Mouse (Mus musculus) lung, adult 2 months (tissue): ENCODE data around the gene 4930447C04Rik. TPM values are rescaled to one million over a fixed set of nuclear protein-coding genes. Genes with fewer than 3 reads are reported as not detected.

Source experiments
- DNase-seq: peaks from one replicate; pipeline ENCODE4 v3.0.0; 2022
- H3K4me1 ChIP-seq: fragments of 200-500 bp; 2 replicates; pipeline ENCODE4 v1.6.1; 2011; ENCODE audit warnings: low read length; ENCODE audit not compliant: control insufficient read depth, insufficient read depth
- H3K4me3 ChIP-seq: fragments of 200-500 bp; replicated peaks from 2 replicates; pipeline ENCODE3; 2011; ENCODE audit warnings: low read depth, mild to moderate bottlenecking, control low read depth, low read length; ENCODE audit errors: extremely low read depth
- CTCF ChIP-seq: fragments of 200-500 bp; IDR thresholded peaks from 2 replicates; pipeline ENCODE4 v1.5.1; 2011; ENCODE audit warnings: mild to moderate bottlenecking, low read length, control low read depth; ENCODE audit not compliant: insufficient read depth
- POLR2A ChIP-seq: fragments of 200-500 bp; IDR thresholded peaks from 2 replicates; pipeline ENCODE4 v1.6.1; 2011; ENCODE audit warnings: low read depth, mild to moderate bottlenecking, control low read depth, low read length, borderline replicate concordance; ENCODE audit errors: extremely low read depth
- WGBS: fragments of 180-500 bp; shearing (Covaris S2); methylation state at CpG from one replicate; pipeline ENCODE4 v1.1.7; 2018; 5-methylcytosine and 5-hydroxymethylcytosine counted together
- polyA plus RNA-seq: library from polyadenylated mRNA; depleted of rRNA; stranded (reverse); fragments of >200 nt; gene quantifications from 2 replicates; pipeline ENCODE4 v1.2.3, GENCODE M21; 2012

4930447C04Rik gene
- polyA plus RNA-seq, 1 experiment, result not detected

DNA sequence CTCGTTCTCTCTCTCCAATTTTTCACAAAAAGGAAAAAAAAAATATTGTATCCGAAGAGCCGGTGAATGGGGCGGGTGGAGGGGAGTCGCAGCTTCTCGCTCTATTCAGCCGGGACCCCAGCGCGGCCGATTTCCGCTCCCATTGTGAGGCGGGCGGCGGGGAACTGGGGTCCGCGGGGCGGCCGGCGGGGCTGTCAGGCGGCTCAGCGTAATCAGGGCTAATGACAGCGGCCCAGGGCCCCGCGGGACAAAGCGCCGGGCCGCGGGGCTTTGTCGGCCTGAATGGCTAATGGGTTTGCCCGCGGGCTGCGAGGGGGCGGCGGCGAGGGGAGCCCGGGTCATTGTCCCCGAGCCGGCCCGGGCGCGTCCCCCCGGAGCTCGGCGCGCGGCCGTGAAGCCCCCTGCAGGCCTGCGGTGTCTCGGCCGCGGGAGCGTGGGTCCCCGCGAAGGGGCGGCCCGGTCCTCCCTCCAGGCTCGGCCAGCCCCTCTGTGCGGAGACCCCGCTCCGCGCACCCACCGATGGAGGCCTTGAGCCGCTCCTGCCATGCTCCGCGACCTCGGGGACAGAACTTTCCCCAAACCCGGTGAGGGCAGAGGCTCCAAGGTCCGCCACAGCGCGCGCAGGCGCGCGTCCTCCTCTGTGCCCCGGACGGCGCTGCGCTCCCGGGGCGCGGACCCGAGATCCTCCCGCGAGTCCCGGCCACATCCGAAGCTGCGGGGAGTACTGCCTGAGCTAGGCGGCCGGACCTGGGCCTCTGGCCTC is 4.9 kb upstream of the 4930447C04Rik start:
- no peak overlapping the region for H3K4me3 ChIP-seq

DNA sequence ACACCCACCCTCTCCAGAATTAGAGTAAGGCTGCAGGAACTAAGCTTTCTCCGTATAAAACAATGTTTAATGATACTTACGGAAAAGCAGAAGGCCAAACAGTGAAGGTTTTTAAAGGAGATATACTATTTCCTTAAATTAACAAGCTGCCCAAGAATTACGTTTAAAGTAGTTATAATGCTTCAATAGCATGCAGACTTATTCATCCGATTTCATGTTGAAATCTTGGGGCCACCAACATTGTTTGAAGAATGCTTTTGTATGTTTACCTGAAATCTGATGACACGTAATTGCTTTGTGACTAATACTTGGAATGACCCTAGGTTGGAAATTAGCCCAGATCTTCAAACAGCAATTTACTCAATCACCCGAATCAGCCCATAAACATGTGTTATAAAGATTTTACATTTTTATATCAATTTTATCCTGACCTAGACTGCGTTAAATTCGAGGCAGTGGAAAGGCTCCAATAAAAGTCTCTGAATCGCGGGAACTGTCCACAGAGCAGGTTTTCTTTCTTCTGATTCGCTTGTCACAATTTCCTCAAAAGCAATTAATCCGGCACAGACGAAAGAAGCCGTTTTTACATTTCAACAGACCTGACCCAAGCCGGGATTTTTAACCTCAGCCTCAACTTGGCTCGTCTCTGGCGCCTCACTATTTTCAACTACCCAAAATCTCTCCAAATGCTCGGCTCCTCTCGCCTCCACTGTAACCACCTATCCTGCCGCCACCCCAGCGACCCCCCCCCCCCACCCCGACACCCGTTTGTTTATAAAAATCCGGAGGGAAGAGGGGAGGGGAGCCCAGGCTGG is 4.0 kb upstream of the 4930447C04Rik start:
- Histone ChIP-seq H3K4me3 (no peak overlapping the region), H3K4me1 (no peaks in the 10 kb centered on the region)
- DNase-seq, result no peak
- no peak for TF ChIP-seq POLR2A
- TF ChIP-seq CTCF, result no peak
- WGBS, result 4% methylated on average over 24 of the region's 24 CpGs

More for the DNA sequence above, 4.9 kb upstream of the 4930447C04Rik start:
- TF ChIP-seq POLR2A (no peak), CTCF (no peak)
- 1% methylated on average over 89 of the region's 89 CpGs for WGBS
- H3K4me1 ChIP-seq, result no peaks in the 10 kb centered on the region
- no peak for DNase-seq

DNA sequence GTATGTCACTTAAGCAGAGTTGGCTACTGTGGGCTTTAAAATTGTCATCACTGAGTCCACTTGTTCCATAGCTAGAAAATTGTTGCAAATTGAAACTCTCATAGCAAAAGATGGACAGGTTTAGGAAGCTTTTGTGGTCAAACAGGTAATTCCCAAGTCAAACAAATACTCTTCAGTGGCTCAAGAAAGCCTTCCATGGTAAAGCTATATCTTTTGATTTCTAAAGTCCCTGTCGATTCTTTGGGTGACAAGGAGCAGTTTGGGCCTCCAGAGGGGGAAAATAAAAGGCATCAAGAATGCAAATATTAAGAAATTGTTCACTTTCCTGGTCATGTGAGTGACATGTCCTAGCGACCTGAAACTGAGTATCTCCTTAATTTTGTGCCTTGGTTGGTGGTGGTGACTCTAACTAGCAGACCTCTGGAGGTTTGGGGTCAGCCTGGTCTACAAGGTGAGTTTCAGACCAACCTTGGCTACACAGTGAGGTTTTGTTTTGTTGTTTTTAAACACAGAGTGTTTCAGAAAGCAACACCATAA is 3.1 kb upstream of the 4930447C04Rik start:
- no peak for DNase-seq
- WGBS, result 13% methylated on average over 2 of the region's 2 CpGs
- Histone ChIP-seq H3K4me3 (no peak overlapping the region), H3K4me1 (no peaks in the 10 kb centered on the region)
- no peak for TF ChIP-seq POLR2A
- TF ChIP-seq CTCF, result no peak

DNA sequence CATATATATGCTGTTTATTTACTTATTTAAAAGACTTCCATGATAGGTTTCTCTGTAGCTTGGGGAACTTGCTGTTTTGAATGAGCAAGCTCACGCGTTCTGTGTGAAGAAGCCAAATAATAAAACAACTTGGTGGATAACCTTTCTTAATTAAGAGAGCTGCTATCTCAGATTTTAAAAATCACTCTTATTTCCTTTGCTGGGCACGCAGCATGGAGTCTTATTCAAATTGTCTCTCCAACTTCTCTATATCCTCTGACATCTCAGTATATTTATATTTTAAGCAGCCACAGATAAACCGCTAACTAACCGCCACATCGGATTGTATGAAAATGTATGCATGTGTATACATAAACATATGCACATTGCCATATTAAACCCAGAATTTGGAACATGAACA is 1.6 kb upstream of the 4930447C04Rik start:
- DNase-seq, result no peak
- 27% methylated on average over 6 of the region's 6 CpGs for WGBS
- Histone ChIP-seq H3K4me3 (no peak overlapping the region), H3K4me1 (no peaks in the 10 kb centered on the region)
- TF ChIP-seq POLR2A (no peak), CTCF (no peak)

- TF ChIP-seq POLR2A, result no peak
- TF ChIP-seq CTCF, result no peak
- WGBS, result 4% methylated on average over 32 of the region's 32 CpGs
Observed at GRCm38 (mm10) chr12:72941398-72942051, 951 bp upstream of the 4930447C04Rik start.

GRCm38 (mm10) chr12:72940822-72941397 is 336 bp upstream of the 4930447C04Rik start:
- Histone ChIP-seq H3K4me3 (no peak overlapping the region), H3K4me1 (no peaks in the 10 kb centered on the region)
- 10% methylated on average over 11 of the region's 11 CpGs for WGBS
- DNase-seq, result no peak
- TF ChIP-seq CTCF (no peak), POLR2A (no peak)

More at GRCm38 (mm10) chr12:72941398-72942051, 951 bp upstream of the 4930447C04Rik start:
- H3K4me3 ChIP-seq, result no peak overlapping the region
- H3K4me1 ChIP-seq, result no peaks in the 10 kb centered on the region
- no peak for DNase-seq

DNA sequence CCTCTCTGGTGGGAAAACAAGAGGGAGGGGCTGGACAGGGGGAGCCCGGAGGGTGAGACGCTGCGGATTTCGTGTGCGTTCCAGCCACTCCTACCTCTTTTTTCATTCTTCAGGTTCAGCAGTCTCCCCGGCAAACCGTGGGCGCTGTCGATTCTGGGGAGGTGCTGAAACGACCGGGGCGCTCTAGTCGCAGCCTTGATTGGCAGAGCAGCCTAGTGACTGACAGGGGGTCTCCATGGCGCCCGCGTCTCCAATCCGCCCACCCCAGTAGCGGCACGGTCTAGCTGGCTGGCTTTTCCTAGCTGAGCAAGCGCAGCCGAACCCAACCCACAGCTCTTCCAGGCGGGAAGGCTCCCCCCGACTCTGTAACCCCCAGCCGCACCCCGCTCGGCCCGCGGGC is 958 bp downstream of the 4930447C04Rik start, which contains the start of gene Six6:
Gene Six6, plus strand, starts transcription at position 277 of the 400 bp plus-strand sequence.
- 1% methylated on average over 28 of the region's 28 CpGs for WGBS
- no peak for DNase-seq
- Histone ChIP-seq H3K4me3 (no peak within 1 kb of the TSS), H3K4me1 (no peaks in the 10 kb centered on the region)
- TF ChIP-seq POLR2A, result no peak
- TF ChIP-seq CTCF, result no peak

GRCm38 (mm10) chr12:72938600-72939490 is 1.7 kb downstream of the 4930447C04Rik start:
- Histone ChIP-seq H3K4me1 (no peaks in the 10 kb centered on the region), H3K4me3 (no peak overlapping the region)
- TF ChIP-seq CTCF, result no peak
- no peak for TF ChIP-seq POLR2A
- no peak for DNase-seq
- WGBS, result 8% methylated on average over 14 of the region's 14 CpGs
